Mouse (Mus musculus): ENCODE measurements around the gene Olfr365. TPM values are rescaled to one million over a fixed set of nuclear protein-coding genes. Genes with fewer than 3 reads are reported as not detected.

Gene Olfr365
- total RNA-seq (2014; rRNA removed): not detected in 2 replicates
- polyA plus RNA-seq (2015; fragmentation: Nextera tagmentation; extraction: Ambion mirVana): not detected in 2 replicates

- Histone ChIP-seq H3K27ac (no peak within 1 kb of the TSS), H3K9me3 (ENCODE audit: low read length) (no peaks in the 10 kb centered on the region), H3K4me1 (ENCODE audit: insufficient read depth, low read length) (no peaks in the 10 kb centered on the region), H3K27me3 (ENCODE audit: insufficient read depth, low read length) (no peaks in the 10 kb centered on the region), H3K4me3 (ENCODE audit: low read length) (no peak within 1 kb of the TSS), H3K4me2 (ENCODE audit: low read depth, low read length) (no peak within 1 kb of the TSS), H3K9ac (replicated peaks; ENCODE audit: low read length) (no peak within 1 kb of the TSS), H3K36me3 (ENCODE audit: insufficient read depth, low read length) (no peaks in the 10 kb centered on the region)
- 81% methylated on average over 3 of the region's 3 CpGs for WGBS
- ATAC-seq (no peak), DNase-seq (ENCODE audit: low spot score) (no peak)
- no peak for TF ChIP-seq CTCF (IDR thresholded peaks at IDR 0.05; ENCODE audit: low read depth)
Observed at GRCm38 (mm10) chr2:37187898-37188297, at the start of gene Olfr365. TSS of gene Olfr365 (plus strand) at chr2:37188198.

GRCm38 (mm10) chr2:37139022-37139421 lies 49.0 kb upstream of the Olfr365 start, which contains the start of gene Olfr364-ps1:
TSS of gene Olfr364-ps1 (plus strand) at chr2:37139322.
- Histone ChIP-seq H3K9ac (replicated peaks; ENCODE audit: low read length) (no peak within 1 kb of the TSS), H3K4me1 (ENCODE audit: insufficient read depth, low read length) (no peaks in the 10 kb centered on the region), H3K4me2 (ENCODE audit: low read depth, low read length) (no peak within 1 kb of the TSS), H3K4me3 (ENCODE audit: low read length) (no peak within 1 kb of the TSS), H3K36me3 (ENCODE audit: insufficient read depth, low read length) (no peaks in the 10 kb centered on the region), H3K27ac (no peak within 1 kb of the TSS), H3K9me3 (ENCODE audit: low read length) (peaks cover 4% of the 10 kb centered on the region; the same call in 1 of the 2 replicates), H3K27me3 (ENCODE audit: insufficient read depth, low read length) (no peaks in the 10 kb centered on the region)
- no peak for TF ChIP-seq CTCF (IDR thresholded peaks at IDR 0.05; ENCODE audit: low read depth)
- DNase-seq (ENCODE audit: low spot score): no peak
- no peak for ATAC-seq
- 85% methylated on average over 3 of the region's 3 CpGs for WGBS

- no peak within 1 kb of the TSS for H3K9ac ChIP-seq (replicated peaks; ENCODE audit: low read length)
Observed at GRCm38 (mm10) chr2:37211274-37211673, 23.3 kb downstream of the Olfr365 start, which contains the start of gene Olfr366. TSS of gene Olfr366 (plus strand) at chr2:37211574.

More at GRCm38 (mm10) chr2:37211274-37211673, 23.3 kb downstream of the Olfr365 start, which contains the start of gene Olfr366:
- no peaks in the 10 kb centered on the region for H3K36me3 ChIP-seq (ENCODE audit: insufficient read depth, low read length)
- no peak for TF ChIP-seq CTCF (IDR thresholded peaks at IDR 0.05; ENCODE audit: low read depth)
- H3K9me3 ChIP-seq (ENCODE audit: low read length): peaks cover 6% of the 10 kb centered on the region; the same call in 1 of the 2 replicates
- no peaks in the 10 kb centered on the region for H3K4me1 ChIP-seq (ENCODE audit: insufficient read depth, low read length)
- H3K4me2 ChIP-seq (ENCODE audit: low read depth, low read length): no peak within 1 kb of the TSS
- ATAC-seq (no peak), DNase-seq (ENCODE audit: low spot score) (no peak)
- H3K27me3 ChIP-seq (ENCODE audit: insufficient read depth, low read length): no peaks in the 10 kb centered on the region
- no peak within 1 kb of the TSS for H3K27ac ChIP-seq
- no peak within 1 kb of the TSS for H3K4me3 ChIP-seq (ENCODE audit: low read length)

Other genes with a start within 250 kb of the Olfr365 start
- gene Olfr357, start 194.4 kb upstream of the Olfr365 start, total RNA-seq (2014; rRNA removed): not detected in 2 replicates
- gene Olfr357, start 194.4 kb upstream of the Olfr365 start, polyA plus RNA-seq (2015; fragmentation: Nextera tagmentation; extraction: Ambion mirVana): not detected in 2 replicates
- gene Olfr358, start 178.9 kb upstream of the Olfr365 start, total RNA-seq (2014; rRNA removed): not detected in 2 replicates
- gene Olfr358, start 178.9 kb upstream of the Olfr365 start, polyA plus RNA-seq (2015; fragmentation: Nextera tagmentation; extraction: Ambion mirVana): not detected in 2 replicates
- not detected in 2 replicates for gene Olfr360, start 122.5 kb upstream of the Olfr365 start, total RNA-seq (2014; rRNA removed)
- gene Olfr360, start 122.5 kb upstream of the Olfr365 start, polyA plus RNA-seq (2015; fragmentation: Nextera tagmentation; extraction: Ambion mirVana): not detected in 2 replicates
- not detected in 2 replicates for gene Olfr361, start 98.9 kb upstream of the Olfr365 start, total RNA-seq (2014; rRNA removed)
- gene Olfr361, start 98.9 kb upstream of the Olfr365 start, polyA plus RNA-seq (2015; fragmentation: Nextera tagmentation; extraction: Ambion mirVana): not detected in 2 replicates
- not detected in 2 replicates for gene Olfr362, start 70.3 kb upstream of the Olfr365 start, total RNA-seq (2014; rRNA removed)
- not detected in 2 replicates for gene Olfr362, start 70.3 kb upstream of the Olfr365 start, polyA plus RNA-seq (2015; fragmentation: Nextera tagmentation; extraction: Ambion mirVana)
- not detected in 2 replicates for gene Olfr364-ps1, start 48.9 kb upstream of the Olfr365 start, total RNA-seq (2014; rRNA removed)
- not detected in 2 replicates for gene Olfr364-ps1, start 48.9 kb upstream of the Olfr365 start, polyA plus RNA-seq (2015; fragmentation: Nextera tagmentation; extraction: Ambion mirVana)
- gene Olfr366, start 23.4 kb downstream of the Olfr365 start, total RNA-seq (2014; rRNA removed): not detected in 2 replicates
- gene Olfr366, start 23.4 kb downstream of the Olfr365 start, polyA plus RNA-seq (2015; fragmentation: Nextera tagmentation; extraction: Ambion mirVana): not detected in 2 replicates
- gene Olfr368, start 138.3 kb downstream of the Olfr365 start, total RNA-seq (2014; rRNA removed): not detected in 2 replicates
- not detected in 2 replicates for gene Olfr368, start 138.3 kb downstream of the Olfr365 start, polyA plus RNA-seq (2015; fragmentation: Nextera tagmentation; extraction: Ambion mirVana)
- 33.5 and 35.9 TPM in 2 replicates for gene Pdcl, start 171.1 kb downstream of the Olfr365 start, total RNA-seq (2014; rRNA removed)
- gene Pdcl, start 171.1 kb downstream of the Olfr365 start, polyA plus RNA-seq (2015; fragmentation: Nextera tagmentation; extraction: Ambion mirVana): 39.9 and 41.1 TPM in 2 replicates
- gene Rc3h2, start 234.7 kb downstream of the Olfr365 start, total RNA-seq (2014; rRNA removed): 43.0 and 47.9 TPM in 2 replicates
- gene Rc3h2, start 234.7 kb downstream of the Olfr365 start, polyA plus RNA-seq (2015; fragmentation: Nextera tagmentation; extraction: Ambion mirVana): 10.7 and 11.3 TPM in 2 replicates

Measured in hindbrain, postnatal 0 days (tissue).